Mouse (Mus musculus) olfactory bulb, adult 2 months (tissue): Measurements from ENCODE around the gene Syngr1.

ENCODE experiments used
- CTCF ChIP-seq: fragments of 200-500 bp; IDR thresholded peaks from 2 replicates; pipeline ENCODE4 v1.5.1; 2012; ENCODE audit warnings: low read depth, mild to moderate bottlenecking, low read length, moderate library complexity; ENCODE audit not compliant: insufficient read depth
- POLR2A ChIP-seq: fragments of 200-500 bp; IDR thresholded peaks from 2 replicates; pipeline ENCODE4 v1.6.1; 2012; ENCODE audit warnings: mild to moderate bottlenecking, low read depth, low read length, moderate library complexity; ENCODE audit not compliant: insufficient read depth

GRCm38 (mm10) chr15:80074663-80075373, 16.3 kb upstream of the Syngr1 start:
- TF ChIP-seq CTCF (no peak), POLR2A (no peak)
